Mouse (Mus musculus): ENCODE results near the gene Rps28.
"Not testable (repeated sequence)": the region's sequence is repeated elsewhere in the genome, so short reads cannot be mapped to it uniquely, and the experiment has no call there.

Gene Rps28

GRCm38 (mm10) chr17:33824084-33824996 is at the start of gene Rps28, which contains the start of gene Ndufa7:
Gene Rps28, minus strand, starts transcription at chr17:33824562.
Gene Ndufa7, plus strand, starts transcription at chr17:33824572.
- in situ Hi-C loops (cut with MboI, MseI) = no loop called here

GRCm38 (mm10) chr17:33873537-33873936 is 49.2 kb upstream of the Rps28 start, which contains the start of gene Gm7029:
Gene Gm7029, plus strand, starts transcription at chr17:33873837.
- in situ Hi-C loops (cut with MboI, MseI) = not testable (repeated sequence)

- in situ Hi-C loops (cut with MboI, MseI) = no loop called here
These were observed 41.1 kb upstream of the Rps28 start for GRCm38 (mm10) chr17:33865330-33866030.

- in situ Hi-C loops (cut with MboI, MseI) = no loop called here
These were observed 33.5 kb upstream of the Rps28 start for GRCm38 (mm10) chr17:33857816-33858215.

- in situ Hi-C loops (cut with MboI, MseI) = no loop called here
These were observed 27.0 kb upstream of the Rps28 start for GRCm38 (mm10) chr17:33851331-33851730.

GRCm38 (mm10) chr17:33848139-33848538 is 23.8 kb upstream of the Rps28 start:
- in situ Hi-C loops (cut with MboI, MseI) = no loop called here

DNA sequence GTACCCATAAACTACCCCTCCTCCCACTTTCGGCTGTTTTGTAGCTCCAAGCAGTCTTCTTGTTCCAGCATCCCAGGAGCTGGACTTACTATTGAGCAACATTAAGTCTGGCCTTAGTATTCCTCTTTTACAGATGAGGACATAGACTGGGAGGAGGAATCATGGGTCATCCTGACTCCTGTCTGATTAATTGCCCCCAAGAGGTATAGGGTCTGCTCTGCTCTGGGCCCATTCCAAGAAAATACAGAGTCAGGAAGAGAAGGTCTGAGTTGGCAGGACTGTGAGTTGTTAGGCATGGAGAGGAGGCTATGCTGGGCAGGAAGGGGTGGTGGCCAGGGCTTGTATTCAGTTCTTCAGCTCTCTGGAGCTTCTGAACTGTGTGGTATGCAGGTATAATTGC is 19.8 kb upstream of the Rps28 start:
- in situ Hi-C loops (cut with MboI, MseI) = loop anchor here in 1 of 2 experiments (5.0 kb wide), 1 partner anchor 48 kb away; the partner anchor contains the start of gene Kifc1

- in situ Hi-C loops (cut with MboI, MseI) = loop anchor here in 1 of 2 experiments (5.0 kb wide), 1 partner anchor 49 kb away; the partner anchor contains the start of gene Kifc1
These were observed 18.8 kb upstream of the Rps28 start, which contains the start of gene Cd320 for GRCm38 (mm10) chr17:33842966-33843795. Gene Cd320, plus strand, starts transcription at chr17:33843091.

DNA sequence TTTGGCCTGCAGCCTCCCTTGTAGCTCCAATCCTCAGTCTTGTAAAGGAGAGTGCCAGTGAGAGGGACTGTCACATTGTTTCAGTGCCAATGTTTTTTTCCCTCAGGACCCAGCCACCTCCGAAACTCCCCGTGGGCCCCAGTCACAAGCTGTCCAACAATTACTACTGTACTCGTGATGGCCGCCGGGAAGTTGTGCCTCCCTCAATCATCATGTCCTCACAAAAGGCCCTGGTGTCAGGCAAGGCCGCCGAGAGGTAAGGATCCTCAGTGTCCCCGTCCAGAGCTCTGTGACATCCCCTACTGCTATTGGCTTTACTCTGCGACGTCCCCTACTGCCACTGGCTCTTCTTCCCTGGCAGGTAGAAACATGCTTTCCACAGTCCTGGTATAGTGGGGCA is 5.2 kb upstream of the Rps28 start:
- in situ Hi-C loops (cut with MboI, MseI) = no loop called here

DNA sequence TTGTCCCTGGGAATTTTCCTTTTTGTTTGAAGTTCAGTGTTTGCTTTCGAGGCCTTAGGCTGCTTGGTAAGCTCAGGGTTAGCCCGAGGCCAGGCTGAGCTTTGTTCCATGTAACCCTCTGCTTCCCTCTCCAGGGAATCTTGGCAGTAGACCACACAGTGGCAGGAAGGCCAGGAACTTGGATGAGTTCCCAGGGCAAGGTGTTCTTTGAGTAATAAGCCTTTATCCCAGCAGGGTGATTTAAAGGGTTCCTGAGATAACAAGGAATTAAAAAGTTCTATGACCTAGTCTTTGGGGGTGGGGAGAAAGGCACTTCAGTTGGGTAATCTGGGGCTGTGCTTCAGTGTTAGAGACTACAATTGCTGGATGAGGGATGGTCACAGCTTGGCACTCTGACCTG is 4.5 kb upstream of the Rps28 start:
- in situ Hi-C loops (cut with MboI, MseI) = no loop called here

- in situ Hi-C loops (cut with MboI, MseI) = no loop called here
These were observed 2.5 kb upstream of the Rps28 start for GRCm38 (mm10) chr17:33826850-33827249.

GRCm38 (mm10) chr17:33825462-33825861 is 1.1 kb upstream of the Rps28 start:
- in situ Hi-C loops (cut with MboI, MseI) = no loop called here

GRCm38 (mm10) chr17:33824997-33825330 is 602 bp upstream of the Rps28 start:
- in situ Hi-C loops (cut with MboI, MseI) = not testable (repeated sequence)

GRCm38 (mm10) chr17:33823171-33823570 is 1.2 kb downstream of the Rps28 start:
- in situ Hi-C loops (cut with MboI, MseI) = not testable (repeated sequence)

- in situ Hi-C loops (cut with MboI, MseI) = no loop called here
These were observed 1.9 kb downstream of the Rps28 start for GRCm38 (mm10) chr17:33822436-33822959.

- in situ Hi-C loops (cut with MboI, MseI) = no loop called here
These were observed 6.3 kb downstream of the Rps28 start for GRCm38 (mm10) chr17:33817969-33818643.

DNA sequence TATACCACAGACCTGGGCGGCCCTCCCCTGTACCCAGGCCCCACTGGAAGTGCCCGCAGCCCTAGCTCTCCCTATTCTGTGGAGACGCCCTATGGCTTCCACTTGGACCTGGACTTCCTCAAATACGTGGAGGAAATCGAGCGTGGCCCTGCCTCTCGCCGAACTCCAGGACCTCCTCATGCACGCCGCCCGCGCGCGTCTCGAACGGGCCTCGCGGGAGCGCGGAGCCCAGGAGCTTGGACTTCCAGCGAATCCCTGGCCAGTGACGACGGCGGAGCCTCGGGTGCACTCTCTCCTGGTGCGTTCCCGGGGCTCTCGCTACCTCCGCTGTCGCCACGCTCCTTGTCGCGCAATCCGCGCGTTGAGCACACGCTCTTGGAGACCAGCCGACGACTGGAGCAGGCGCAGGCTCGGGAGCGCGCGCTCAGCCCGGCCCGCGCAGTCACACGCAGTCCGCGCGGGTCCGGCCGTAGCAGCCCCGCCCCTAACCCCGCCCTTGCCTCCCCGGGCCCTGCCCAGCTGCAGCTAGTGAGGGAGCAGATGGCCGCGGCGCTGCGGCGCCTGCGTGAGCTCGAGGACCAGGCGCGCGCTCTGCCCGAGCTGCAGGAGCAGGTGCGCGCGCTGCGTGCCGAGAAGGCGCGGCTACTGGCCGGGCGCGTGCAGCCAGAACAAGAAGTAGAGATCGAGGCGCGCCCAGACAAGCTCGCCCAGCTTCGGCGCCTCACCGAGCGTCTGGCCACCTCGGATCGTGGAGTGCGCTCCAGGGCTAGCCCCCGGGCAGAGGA is 7.0 kb downstream of the Rps28 start:
- in situ Hi-C loops (cut with MboI, MseI) = no loop called here

- in situ Hi-C loops (cut with MboI, MseI) = no loop called here
These were observed 7.8 kb downstream of the Rps28 start for GRCm38 (mm10) chr17:33816612-33817011.

- in situ Hi-C loops (cut with MboI, MseI) = no loop called here
These were observed 9.0 kb downstream of the Rps28 start for GRCm38 (mm10) chr17:33815399-33815798.

DNA sequence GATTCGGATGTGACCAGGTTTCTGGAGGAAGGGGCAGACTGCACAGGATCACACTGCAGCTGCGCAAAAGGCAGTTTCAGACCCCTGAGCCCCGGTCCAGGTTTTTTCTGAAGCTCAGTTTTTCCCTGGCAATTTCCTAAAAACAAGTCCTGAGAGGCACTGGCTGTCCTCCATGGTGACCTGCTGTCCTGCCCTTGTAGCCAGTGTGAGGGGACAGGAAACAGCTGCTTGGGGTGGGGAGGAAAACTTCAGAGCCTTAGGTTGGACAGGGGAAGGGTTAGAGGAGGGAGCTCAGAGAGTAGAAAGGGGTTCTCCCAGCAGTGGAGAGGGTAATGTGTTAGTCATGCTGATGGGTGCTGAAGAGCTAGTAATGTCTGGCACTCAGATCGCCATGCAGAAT is 11.4 kb downstream of the Rps28 start:
- in situ Hi-C loops (cut with MboI, MseI) = no loop called here

All from T-helper 17 cell (primary cell).